Mouse (Mus musculus) midbrain, embryonic 15.5 days (tissue): ENCODE data around the gene Adrb1. TPM values are rescaled to one million over a fixed set of nuclear protein-coding genes. Genes with fewer than 3 reads are reported as not detected.
"Not testable (repeated sequence)": the region's sequence is repeated elsewhere in the genome, so short reads cannot be mapped to it uniquely, and the experiment has no call there.

Experiments
- ATAC-seq: fragments of 200-750 bp; cut with Nextera tagmentation; replicated peaks from 2 replicates; pipeline ENCODE4 v1.8.0; 2017; ENCODE audit warnings: moderate TSS enrichment
- H3K27ac ChIP-seq: fragments of 300-500 bp; sonication (generic); 2 replicates; pipeline ENCODE4 v1.5.1; 2015; ENCODE audit warnings: mild to moderate bottlenecking, inconsistent platforms
- H3K27me3 ChIP-seq: fragments of 300-500 bp; sonication (generic); replicated peaks from 2 replicates; pipeline ENCODE4 v1.6.1; 2015; ENCODE audit warnings: inconsistent platforms
- H3K36me3 ChIP-seq: fragments of 300-500 bp; sonication (generic); replicated peaks from 2 replicates; pipeline ENCODE4 v1.6.1; 2015; ENCODE audit warnings: inconsistent platforms
- H3K4me1 ChIP-seq: fragments of 300-500 bp; sonication (generic); 2 replicates; pipeline ENCODE4 v1.6.1; 2015; ENCODE audit warnings: inconsistent platforms
- H3K4me2 ChIP-seq: fragments of 300-500 bp; sonication (generic); 2 replicates; pipeline ENCODE4 v1.6.1; 2015; ENCODE audit warnings: inconsistent platforms, mild to moderate bottlenecking, moderate library complexity
- H3K4me3 ChIP-seq: fragments of 300-500 bp; sonication (generic); 2 replicates; pipeline ENCODE4 v1.5.1; 2015; ENCODE audit warnings: mild to moderate bottlenecking, inconsistent platforms
- H3K9ac ChIP-seq: fragments of 300-500 bp; sonication (generic); 2 replicates; pipeline ENCODE4 v1.6.1; 2015; ENCODE audit warnings: mild to moderate bottlenecking, inconsistent platforms
- H3K9me3 ChIP-seq: fragments of 300-500 bp; sonication (generic); 2 replicates; pipeline ENCODE4 v1.6.1; 2016; ENCODE audit warnings: inconsistent platforms
- WGBS: fragments of 180-500 bp; shearing (Covaris S2); methylation state at CpG from one replicate; pipeline ENCODE4 v1.1.7; 2015; ENCODE audit warnings: mixed read lengths; 5-methylcytosine and 5-hydroxymethylcytosine counted together
- polyA plus RNA-seq: library from polyadenylated mRNA; unstranded; fragments of >200 nt; fragmentation: Nextera tagmentation; extraction: Ambion mirVana; gene quantifications from 2 replicates; pipeline ENCODE4 v1.2.1, GENCODE M21; 2015

Gene Adrb1
- polyA plus RNA-seq, 1 experiment from 2014 or later = 1.3 TPM

DNA sequence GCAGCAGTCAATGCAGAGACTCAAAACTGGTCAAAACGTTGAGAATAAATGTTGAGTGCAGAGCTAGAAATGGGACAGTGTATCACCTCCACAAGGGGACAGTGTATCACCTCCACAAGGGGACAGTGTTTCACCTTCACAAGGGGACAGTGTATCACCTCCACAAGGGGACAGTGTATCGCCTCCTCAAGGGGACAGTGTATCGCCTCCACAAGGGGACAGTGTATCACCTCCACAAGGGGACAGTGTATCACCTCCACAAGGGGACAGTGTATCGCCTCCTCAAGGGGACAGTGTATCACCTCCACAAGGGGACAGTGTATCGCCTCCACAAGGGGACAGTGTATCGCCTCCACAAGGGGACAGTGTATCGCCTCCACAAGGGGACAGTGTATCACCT, 56.5 kb downstream of the Adrb1 start:
- H3K4me1 ChIP-seq = peaks cover 11% of the 10 kb centered on the region
- WGBS = 91% methylated on average over 7 of the region's 7 CpGs

More for the DNA sequence above, 56.5 kb downstream of the Adrb1 start:
- not testable (repeated sequence) for H3K27ac ChIP-seq, H3K4me3 ChIP-seq, H3K9me3 ChIP-seq, H3K4me2 ChIP-seq, H3K9ac ChIP-seq, H3K36me3 ChIP-seq, ATAC-seq
- H3K27me3 ChIP-seq = peaks cover 27% of the 10 kb centered on the region

Other genes starting within 250 kb of the Adrb1 start
- 10.6 and 12.6 TPM in 2 replicates for gene Dclre1a, start 174.0 kb upstream of the Adrb1 start, polyA plus RNA-seq
- 9.6 and 10.7 TPM in 2 replicates for gene Nhlrc2, start 173.9 kb upstream of the Adrb1 start, polyA plus RNA-seq
- 25.3 and 27.3 TPM in 2 replicates for gene Ccdc186, start 100.0 kb downstream of the Adrb1 start, polyA plus RNA-seq
- 0.72 and 0.88 TPM in 2 replicates for gene Tdrd1, start 104.0 kb downstream of the Adrb1 start, polyA plus RNA-seq
- 0.56 and 0.62 TPM in 2 replicates for gene Vwa2, start 152.1 kb downstream of the Adrb1 start, polyA plus RNA-seq